ENCODE assay signal across 12 mouse cellular contexts in the genomic region with DNA sequence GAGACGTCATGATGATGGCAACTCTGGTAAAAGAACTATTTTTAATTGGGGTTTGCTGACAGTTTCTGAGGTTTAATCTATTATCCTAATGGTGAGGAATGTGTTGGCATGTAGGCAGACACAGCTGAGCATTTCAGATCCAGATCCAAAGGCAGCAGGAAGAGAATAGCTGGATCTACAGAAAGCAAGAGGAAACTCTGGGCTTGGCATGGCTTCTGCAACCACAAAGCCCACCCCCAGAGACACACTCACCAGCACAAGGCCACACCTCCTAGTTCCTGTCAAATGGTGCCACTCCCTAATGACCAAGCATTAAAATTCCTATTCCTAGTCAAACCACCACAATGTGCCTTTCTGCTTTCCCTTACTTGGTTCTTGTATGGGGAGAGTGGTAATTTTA. TPM values are rescaled to one million over a fixed set of nuclear protein-coding genes. Genes with fewer than 3 reads are reported as not detected.
DNase-seq lines count a peak whose midpoint lies in the region.
"Had no signal": no experiment of that assay in that cellular context is flagged by ENCODE, and none has a peak within 500 bp of the region (broad histone marks: within the 10 kb centered on the region; RNA-seq: fewer than 3 reads in every experiment).

No protein-coding gene starts in this region.

- H3K4me3 ChIP-seq in megakaryocyte, embryonic 14.5 days (replicated peaks), result peak overlapping the region; percentile 47
- H3K4me3 ChIP-seq: embryonic facial prominence, embryonic 10.5 days; forebrain, embryonic 10.5 days; limb, embryonic 13.5 days had no signal

- H3K9me3 ChIP-seq in megakaryocyte, embryonic 14.5 days, result no peaks in the 10 kb centered on the region
- H3K9me3 ChIP-seq: embryonic facial prominence, embryonic 10.5 days; forebrain, embryonic 10.5 days; limb, embryonic 13.5 days had no signal

- H3K4me1 ChIP-seq in megakaryocyte, embryonic 14.5 days, result peaks cover 48% of the 10 kb centered on the region
- H3K4me1 ChIP-seq: embryonic facial prominence, embryonic 10.5 days; forebrain, embryonic 10.5 days; limb, embryonic 13.5 days had no signal

- H3K27me3 ChIP-seq in megakaryocyte, embryonic 14.5 days (replicated peaks), result no peaks in the 10 kb centered on the region
- H3K27me3 ChIP-seq: limb, embryonic 13.5 days had no signal

- intact Hi-C loops in heart, postnatal 25 days (cut with DNase I), result no loop called here

- peaks cover 20% of the 10 kb centered on the region for H3K36me3 ChIP-seq in megakaryocyte, embryonic 14.5 days (replicated peaks; ENCODE audit: low read length)
- H3K36me3 ChIP-seq: embryonic facial prominence, embryonic 10.5 days; forebrain, embryonic 10.5 days; limb, embryonic 13.5 days had no signal

- DNase-seq in 416B (ENCODE audit: low read depth) (peak; percentile 83), NIH3T3 (ENCODE audit: low read depth) (peak; percentile 49)
- peak; percentile 3 for DNase-seq in heart, postnatal 25 days (ENCODE audit: low spot score)
- DNase-seq in gastrocnemius, adult 18-20 months (ENCODE audit: low spot score), result no peak
- no peak for DNase-seq in layer of hippocampus, adult 18-20 months (ENCODE audit: low spot score in 2 of 2)
- no peak for DNase-seq in natural killer cell, adult 2 months (ENCODE audit: low spot score in 2 of 2)
- DNase-seq: cerebellum, adult 8-10 months; thymus, postnatal 4 days had no signal

RNA-seq across cellular contexts. Expression of a gene that starts 30.0 kb away (rescaled TPM):
- 10 to 100 TPM; 21.9 to 25.5 TPM for total RNA-seq in heart, postnatal 25 days (2021)
- polyA plus RNA-seq in megakaryocyte, embryonic 14.5 days (2012; ENCODE audit: insufficient read depth, low replicate concordance), result 2.5 TPM in 1 of 2 replicates, not detected in the other
- total RNA-seq in gastrocnemius, adult 18-20 months (2021), result 10 to 100 TPM; 22.5 to 23.6 TPM
- total RNA-seq in layer of hippocampus, adult 18-20 months (2021), result 10 to 100 TPM; 22.9 to 27.1 TPM

RNA-seq across cellular contexts. Expression of a gene that starts 30.1 kb away (rescaled TPM):
- 10 to 100 TPM in 1 of 2 experiments, 1 to 10 TPM in 1; 9.9 to 10.8 TPM for total RNA-seq in heart, postnatal 25 days (2021)
- polyA plus RNA-seq in megakaryocyte, embryonic 14.5 days (2012; ENCODE audit: insufficient read depth, low replicate concordance), result 1.4 TPM in 1 of 2 replicates, not detected in the other
- total RNA-seq in gastrocnemius, adult 18-20 months (2021), result 1 to 10 TPM; 4.0 to 5.0 TPM
- total RNA-seq in layer of hippocampus, adult 18-20 months (2021), result 1 to 10 TPM; 5.4 to 7.3 TPM

Comparison
In these comparisons a context has a peak if more than half of its experiments do, and no peak if none do; other contexts are left out.
1. DNase-seq: peak in 416B (single experiment), NIH3T3 (single experiment) and heart, postnatal 25 days (single experiment); none in gastrocnemius, adult 18-20 months (single experiment), layer of hippocampus, adult 18-20 months (0 of 2) and natural killer cell, adult 2 months (0 of 2).